Mouse (Mus musculus) CH12.LX (cell line): ENCODE measurements around the gene Pds5a. TPM values are rescaled to one million over a fixed set of nuclear protein-coding genes. Genes with fewer than 3 reads are reported as not detected.

Experiments
- DNase-seq: peaks from one replicate; pipeline ENCODE4 v3.0.0-alpha.2; 2013; ENCODE audit errors: extremely low read depth
- H3K27ac ChIP-seq: 2 replicates; pipeline ENCODE4 v1.5.1; 2012; ENCODE audit warnings: low read depth, mild to moderate bottlenecking, control low read depth, moderate library complexity; ENCODE audit not compliant: insufficient read depth
- H3K27me3 ChIP-seq: replicated peaks from 2 replicates; pipeline ENCODE3; 2012; ENCODE audit warnings: inconsistent platforms
- H3K36me3 ChIP-seq, 2 experiments: replicated peaks in 1 of 2; 2 replicates each; pipeline versions ENCODE3 to v1.6.1; 2012; ENCODE audit warnings: inconsistent platforms in 1 of 2, low read length in 1 of 2, mild to moderate bottlenecking in 1 of 2, mixed read lengths in 1 of 2, moderate library complexity in 1 of 2; ENCODE audit not compliant: control insufficient read depth in 1 of 2, insufficient read depth in 1 of 2
- H3K4me1 ChIP-seq, 2 experiments: 2 replicates each; pipeline ENCODE4 v1.6.1; 2012; ENCODE audit warnings: inconsistent platforms in 1 of 2, moderate library complexity in 1 of 2; ENCODE audit not compliant: insufficient read depth in 2 of 2, control insufficient read depth in 1 of 2
- H3K4me2 ChIP-seq: 2 replicates; pipeline ENCODE4 v1.6.1; 2012; ENCODE audit warnings: low read depth, mild to moderate bottlenecking, control low read depth; ENCODE audit not compliant: poor library complexity, insufficient read depth, severe bottlenecking
- H3K4me3 ChIP-seq, 3 experiments: fragments of 150-350 bp in 1 of 3; sonication (generic) in 1 of 3; replicated peaks in 1 of 3; 2 replicates each; pipeline versions ENCODE3 to v1.5.1; 2011 to 2012; ENCODE audit warnings: low read depth in 2 of 3, low read length in 2 of 3, mild to moderate bottlenecking in 2 of 3, moderate library complexity in 2 of 3, control low read depth in 1 of 3, improper control_type of control experiment in 1 of 3, inconsistent platforms in 1 of 3, mixed read lengths in 1 of 3; ENCODE audit not compliant: poor library complexity in 1 of 3
- H3K79me2 ChIP-seq: replicated peaks from 2 replicates; pipeline ENCODE4 v1.6.1; 2012; ENCODE audit warnings: mild to moderate bottlenecking, moderate library complexity; ENCODE audit not compliant: control insufficient read depth, poor library complexity, insufficient read depth, severe bottlenecking; ENCODE audit errors: extremely low read depth
- H3K9ac ChIP-seq: 2 replicates; pipeline ENCODE4 v1.6.1; 2012; ENCODE audit warnings: low read depth, mild to moderate bottlenecking, control low read depth, moderate library complexity; ENCODE audit not compliant: insufficient read depth
- H3K9me3 ChIP-seq: replicated peaks from 2 replicates; pipeline ENCODE3; 2012; ENCODE audit warnings: low read length, inconsistent platforms, mixed read lengths
- BHLHE40 ChIP-seq: IDR thresholded peaks from 2 replicates; pipeline ENCODE4 v1.6.1; 2011; ENCODE audit warnings: mild to moderate bottlenecking, low read depth, low read length, improper control_type of control experiment
- CHD1 ChIP-seq: IDR thresholded peaks from 2 replicates; pipeline ENCODE4 v1.6.1; 2012; ENCODE audit warnings: low read depth, low read length, improper control_type of control experiment, inconsistent platforms
- CHD2 ChIP-seq: IDR thresholded peaks from 2 replicates; pipeline ENCODE4 v1.6.1; 2011; ENCODE audit warnings: low read length, improper control_type of control experiment
- CTCF ChIP-seq, 2 experiments: IDR thresholded peaks in 1 of 2; conservative IDR thresholded peaks in 1 of 2; 2 replicates each; pipeline ENCODE4 v1.5.1; 2011 to 2012; ENCODE audit warnings: low read depth in 2 of 2, low read length in 2 of 2, improper control_type of control experiment in 1 of 2, inconsistent platforms in 1 of 2, mild to moderate bottlenecking in 1 of 2, moderate library complexity in 1 of 2
- E2F4 ChIP-seq: IDR thresholded peaks from 2 replicates; pipeline ENCODE4 v1.6.1; 2011; ENCODE audit warnings: low read depth, low read length, improper control_type of control experiment; ENCODE audit not compliant: insufficient replicate concordance
- ELF1 ChIP-seq: IDR thresholded peaks from 2 replicates; pipeline ENCODE4 v1.6.1; 2014; ENCODE audit warnings: low read depth, mild to moderate bottlenecking, inconsistent platforms, low read length, improper control_type of control experiment
- EP300 ChIP-seq: IDR thresholded peaks from 2 replicates; pipeline ENCODE4 v1.6.1; 2011; ENCODE audit warnings: low read length, improper control_type of control experiment
- ETS1 ChIP-seq: conservative IDR thresholded peaks from 2 replicates; pipeline ENCODE4 v1.6.1; 2012; ENCODE audit warnings: low read depth, mild to moderate bottlenecking, inconsistent platforms, low read length, improper control_type of control experiment, moderate library complexity
- GABPA ChIP-seq: IDR thresholded peaks from 2 replicates; pipeline ENCODE4 v1.6.1; 2012; ENCODE audit warnings: low read depth, low read length, improper control_type of control experiment, inconsistent platforms; ENCODE audit not compliant: insufficient replicate concordance
- HCFC1 ChIP-seq: IDR thresholded peaks from 2 replicates; pipeline ENCODE4 v1.6.1; 2012; ENCODE audit warnings: low read depth, mild to moderate bottlenecking, inconsistent platforms, low read length, improper control_type of control experiment
- IRF4 ChIP-seq: IDR thresholded peaks from 2 replicates; pipeline ENCODE4 v1.6.1; 2014; ENCODE audit warnings: low read depth, mild to moderate bottlenecking, inconsistent platforms, low read length, improper control_type of control experiment
- JUN ChIP-seq: IDR thresholded peaks from 2 replicates; pipeline ENCODE4 v1.6.1; 2011; ENCODE audit warnings: low read depth, mild to moderate bottlenecking, low read length, improper control_type of control experiment, moderate library complexity; ENCODE audit not compliant: insufficient read depth
- JUND ChIP-seq: conservative IDR thresholded peaks from 2 replicates; pipeline ENCODE4 v1.6.1; 2011; ENCODE audit warnings: low read depth, low read length, improper control_type of control experiment
- KAT2A ChIP-seq: IDR thresholded peaks from 2 replicates; pipeline ENCODE4 v1.6.1; 2012; ENCODE audit warnings: low read length, improper control_type of control experiment, inconsistent platforms; ENCODE audit not compliant: insufficient replicate concordance
- MAFK ChIP-seq: IDR thresholded peaks from 2 replicates; pipeline ENCODE4 v1.6.1; 2011; ENCODE audit warnings: low read length, improper control_type of control experiment; ENCODE audit not compliant: insufficient replicate concordance
- MAX ChIP-seq: IDR thresholded peaks from 2 replicates; pipeline ENCODE4 v1.6.1; 2011; ENCODE audit warnings: low read length, improper control_type of control experiment
- MAZ ChIP-seq: IDR thresholded peaks from 2 replicates; pipeline ENCODE4 v1.6.1; 2012; ENCODE audit warnings: low read depth, mild to moderate bottlenecking, inconsistent platforms, low read length, improper control_type of control experiment, moderate library complexity
- MEF2A ChIP-seq: IDR thresholded peaks from 2 replicates; pipeline ENCODE4 v1.6.1; 2014; ENCODE audit warnings: low read depth, mild to moderate bottlenecking, inconsistent platforms, low read length, improper control_type of control experiment, borderline replicate concordance
- MXI1 ChIP-seq: IDR thresholded peaks from 2 replicates; pipeline ENCODE4 v1.6.1; 2011; ENCODE audit warnings: mild to moderate bottlenecking, low read depth, low read length, improper control_type of control experiment
- MYC ChIP-seq: IDR thresholded peaks from 2 replicates; pipeline ENCODE4 v1.6.1; 2011; ENCODE audit warnings: low read depth, mild to moderate bottlenecking, improper control_type of control experiment, low read length
- NELFE ChIP-seq: IDR thresholded peaks from 2 replicates; pipeline ENCODE4 v1.6.1; 2011; ENCODE audit warnings: low read depth, low read length, improper control_type of control experiment
- NRF1 ChIP-seq: IDR thresholded peaks from 2 replicates; pipeline ENCODE4 v1.6.1; 2014; ENCODE audit warnings: low read depth, mild to moderate bottlenecking, inconsistent platforms, low read length, improper control_type of control experiment, moderate library complexity
- PAX5 ChIP-seq: IDR thresholded peaks from 2 replicates; pipeline ENCODE4 v1.6.1; 2012; ENCODE audit warnings: low read length, inconsistent platforms, mixed read lengths
- POLR2A ChIP-seq: IDR thresholded peaks from 2 replicates; pipeline ENCODE4 v1.6.1; 2011; ENCODE audit warnings: low read depth, mild to moderate bottlenecking, improper control_type of control experiment, low read length
- POLR2AphosphoS2 ChIP-seq: IDR thresholded peaks from 2 replicates; pipeline ENCODE4 v1.6.1; 2011; ENCODE audit warnings: low read depth, low read length, improper control_type of control experiment
- RAD21 ChIP-seq: IDR thresholded peaks from 2 replicates; pipeline ENCODE4 v1.6.1; 2011; ENCODE audit warnings: low read depth, mild to moderate bottlenecking, low read length, improper control_type of control experiment, moderate library complexity
- RCOR1 ChIP-seq: conservative IDR thresholded peaks from 2 replicates; pipeline ENCODE4 v1.6.1; 2012; ENCODE audit warnings: low read depth, mild to moderate bottlenecking, inconsistent platforms, low read length, improper control_type of control experiment
- SIN3A ChIP-seq: IDR thresholded peaks from 2 replicates; pipeline ENCODE4 v1.6.1; 2012; ENCODE audit warnings: low read length, improper control_type of control experiment, inconsistent platforms
- SMC3 ChIP-seq: IDR thresholded peaks from 2 replicates; pipeline ENCODE4 v1.6.1; 2011; ENCODE audit warnings: low read depth, low read length, improper control_type of control experiment
- TBP ChIP-seq: conservative IDR thresholded peaks from 2 replicates; pipeline ENCODE4 v1.6.1; 2011; ENCODE audit warnings: low read depth, low read length, improper control_type of control experiment
- TCF12 ChIP-seq: IDR thresholded peaks from 2 replicates; pipeline ENCODE4 v1.6.1; 2014; ENCODE audit warnings: low read depth, mild to moderate bottlenecking, inconsistent platforms, low read length, improper control_type of control experiment
- UBTF ChIP-seq: IDR thresholded peaks from 2 replicates; pipeline ENCODE4 v1.6.1; 2012; ENCODE audit warnings: low read depth, mild to moderate bottlenecking, inconsistent platforms, low read length, improper control_type of control experiment, moderate library complexity
- USF1 ChIP-seq: IDR thresholded peaks from 2 replicates; pipeline ENCODE4 v1.6.1; 2014; ENCODE audit warnings: low read depth, mild to moderate bottlenecking, inconsistent platforms, low read length, improper control_type of control experiment
- USF2 ChIP-seq: conservative IDR thresholded peaks from 2 replicates; pipeline ENCODE4 v1.6.1; 2011; ENCODE audit warnings: low read depth, low read length, improper control_type of control experiment
- ZC3H11A ChIP-seq: IDR thresholded peaks from 2 replicates; pipeline ENCODE4 v1.6.1; 2012; ENCODE audit warnings: low read depth, mild to moderate bottlenecking, inconsistent platforms, low read length, improper control_type of control experiment
- ZKSCAN1 ChIP-seq: IDR thresholded peaks from 2 replicates; pipeline ENCODE4 v1.6.1; 2012; ENCODE audit warnings: low read depth, inconsistent platforms, low read length, improper control_type of control experiment, borderline replicate concordance
- ZMIZ1 ChIP-seq: IDR thresholded peaks from 2 replicates; pipeline ENCODE4 v1.6.1; 2012; ENCODE audit warnings: low read depth, mild to moderate bottlenecking, inconsistent platforms, low read length, improper control_type of control experiment
- ZNF384 ChIP-seq: IDR thresholded peaks from 2 replicates; pipeline ENCODE4 v1.6.1; 2012; ENCODE audit warnings: low read depth, low read length, improper control_type of control experiment, inconsistent platforms
- dilution Hi-C: fragments of 300-500 bp; cut with MboI; formaldehyde crosslinking; loops from 2 replicates; pipeline ENCODE4 v1.14.3; 2020; ENCODE audit warnings: low sequenced_read_pairs; ENCODE audit not compliant: extremely low pct_unique_long_range_greater_than_20kb, extremely low pct_ligation_motif_present
- in situ Hi-C: fragments of 300-500 bp; cut with MboI; formaldehyde crosslinking; loops from 3 replicates; pipeline ENCODE4 v1.14.3; 2019; ENCODE audit warnings: low sequenced_read_pairs, low pct_ligation_motif_present, low pct_unique_long_range_greater_than_20kb, mixed read lengths
- polyA plus RNA-seq: library from polyadenylated mRNA; unstranded; fragments of >175 nt; gene quantifications from 2 replicates; pipeline ENCODE4 v1.2.1, GENCODE M21; 2012; ENCODE audit warnings: low read depth; ENCODE audit not compliant: insufficient read length
- total RNA-seq, 2 experiments: library from RNA; depleted of rRNA; stranded (reverse); fragments of 300-350 nt in 1 of 2; fragments of >200 nt in 1 of 2; gene quantifications; 2 replicates each; pipeline ENCODE4 v1.2.3; 2012 to 2014

Pds5a gene
- total and polyA plus RNA-seq, 3 experiments: 126 to 178 (median 140) TPM

DNA sequence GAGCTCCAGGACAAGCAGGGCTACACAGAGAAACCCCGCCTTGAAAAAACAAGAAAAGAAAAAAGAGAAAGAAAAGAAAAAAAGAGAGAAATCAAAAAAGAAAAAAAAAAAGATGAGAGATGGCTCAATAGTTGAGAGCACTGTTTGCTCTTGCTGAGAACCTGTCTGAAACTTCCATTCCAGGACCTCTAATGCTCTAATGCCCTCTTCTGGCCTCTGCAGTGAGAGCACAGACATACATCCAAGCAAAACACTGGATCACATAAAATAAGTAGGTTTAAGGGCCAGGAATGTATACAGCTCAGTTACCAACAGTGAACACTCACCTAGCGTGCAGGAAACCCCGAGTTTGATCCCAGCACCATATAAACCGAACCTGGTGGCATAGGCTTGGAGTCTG is 8.1 kb upstream of the Pds5a start:
- Histone ChIP-seq H3K4me3 (no peak overlapping the region), H3K4me2 (no peak overlapping the region), H3K9me3 (no peaks in the 10 kb centered on the region), H3K4me1 (peaks cover 2 to 25% of the 10 kb centered on the region in 2 experiments), H3K79me2 (no peaks in the 10 kb centered on the region; the same call in 1 of the 2 replicates), H3K27me3 (no peaks in the 10 kb centered on the region), H3K36me3 (peaks cover 0 to 6% of the 10 kb centered on the region in 2 experiments), H3K9ac (peak overlapping the region; percentile 98; the same call in 1 of the 2 replicates), H3K27ac (no peak overlapping the region)
- no peak for DNase-seq
- TF ChIP-seq BHLHE40 (no peak), EP300 (no peak), TBP (0 out of 2 replicates have a peak, but pooled peaks have one; percentile 24), CTCF (conservative IDR thresholded peaks at IDR 0.05 in 1 of 2, IDR thresholded peaks at IDR 0.05 in 1 of 2; ENCODE audit: low read depth in 2 of 2, low read length in 2 of 2) (peak in 1 of 2 experiments; percentile 71; a peak in 2 of 4 replicates), ZMIZ1 (no peak), KAT2A (no peak), ETS1 (no peak), CHD2 (no peak), ZC3H11A (no peak), SIN3A (peak; percentile 55; the same call in 1 of the 2 replicates), ZKSCAN1 (no peak), MEF2A (no peak), RCOR1 (no peak), MAX (no peak), MAZ (no peak), JUN (no peak), PAX5 (no peak), IRF4 (peak; percentile 56; the same call in 1 of the 2 replicates), POLR2AphosphoS2 (no peak), CHD1 (no peak), NRF1 (no peak), GABPA (no peak), NELFE (0 out of 2 replicates have a peak, but pooled peaks have one; percentile 32), MAFK (no peak), USF1 (no peak), USF2 (no peak), SMC3 (peak; percentile 44), TCF12 (peak; percentile 40; the same call in 1 of the 2 replicates), POLR2A (no peak), JUND (no peak), HCFC1 (no peak), ZNF384 (peak; percentile 80), MYC (0 out of 2 replicates have a peak, but pooled peaks have one; percentile 39), MXI1 (no peak), ELF1 (no peak), E2F4 (no peak), UBTF (no peak), RAD21 (peak; percentile 73)
- in situ Hi-C loops: loop anchor here (25.0 kb wide), 1 partner anchor 694 kb away; no protein-coding TSS in a partner anchor
- dilution Hi-C loops: no loop called here
